Mouse (Mus musculus): Measurements from ENCODE around the gene Mblac1. TPM values are rescaled to one million over a fixed set of nuclear protein-coding genes. Genes with fewer than 3 reads are reported as not detected.

Mblac1 gene
- total and polyA plus RNA-seq, 3 experiments: 0.17 to 1.4 (median 0.41) TPM

- Histone ChIP-seq H3K27me3 (replicated peaks) (no peaks in the 10 kb centered on the region), H3K36me3 (replicated peaks in 1 of 2; ENCODE audit: control insufficient read depth in 1 of 2, insufficient read depth in 1 of 2, low read length in 1 of 2) (no peaks in the 10 kb centered on the region), H3K4me2 (ENCODE audit: insufficient read depth, low read depth, poor library complexity, severe bottlenecking) (no peak overlapping the region), H3K9ac (ENCODE audit: insufficient read depth, low read depth) (no peak overlapping the region), H3K9me3 (replicated peaks; ENCODE audit: low read length) (peaks cover 5% of the 10 kb centered on the region), H3K27ac (ENCODE audit: insufficient read depth, low read depth) (no peak overlapping the region), H3K4me3 (replicated peaks in 1 of 3; ENCODE audit: low read depth in 2 of 3, low read length in 2 of 3, poor library complexity in 1 of 3) (no peak overlapping the region), H3K79me2 (replicated peaks; ENCODE audit: control insufficient read depth, extremely low read depth, insufficient read depth, poor library complexity, severe bottlenecking) (no peaks in the 10 kb centered on the region), H3K4me1 (ENCODE audit: control insufficient read depth in 1 of 2, insufficient read depth in 2 of 2) (peaks cover 0 to 7% of the 10 kb centered on the region in 2 experiments; a peak in 2 of 4 replicates)
- in situ Hi-C loops (cut with MboI; ENCODE audit: low pct_ligation_motif_present, low pct_unique_long_range_greater_than_20kb, low sequenced_read_pairs) (no loop called here), dilution Hi-C loops (cut with MboI; ENCODE audit: extremely low pct_ligation_motif_present, extremely low pct_unique_long_range_greater_than_20kb, low sequenced_read_pairs) (no loop called here)
- TF ChIP-seq SMC3 (IDR thresholded peaks at IDR 0.05; ENCODE audit: low read depth, low read length) (no peak), HCFC1 (IDR thresholded peaks at IDR 0.05; ENCODE audit: low read depth, low read length) (no peak), GABPA (IDR thresholded peaks at IDR 0.05; ENCODE audit: insufficient replicate concordance, low read depth, low read length) (no peak), MAFK (IDR thresholded peaks at IDR 0.05; ENCODE audit: insufficient replicate concordance, low read length) (no peak), MAZ (IDR thresholded peaks at IDR 0.05; ENCODE audit: low read depth, low read length) (no peak), TCF12 (IDR thresholded peaks at IDR 0.05; ENCODE audit: low read depth, low read length) (no peak), ETS1 (conservative IDR thresholded peaks at IDR 0.05; ENCODE audit: low read depth, low read length) (no peak), RCOR1 (conservative IDR thresholded peaks at IDR 0.05; ENCODE audit: low read depth, low read length) (no peak), MAX (IDR thresholded peaks at IDR 0.05; ENCODE audit: low read length) (no peak), NELFE (IDR thresholded peaks at IDR 0.05; ENCODE audit: low read depth, low read length) (no peak), CHD2 (IDR thresholded peaks at IDR 0.05; ENCODE audit: low read length) (no peak), RAD21 (IDR thresholded peaks at IDR 0.05; ENCODE audit: low read depth, low read length) (no peak)
- no peak for DNase-seq (ENCODE audit: extremely low read depth)
These were observed 25.8 kb downstream of the Mblac1 start for GRCm38 (mm10) chr5:138219864-138220263.

- H3K4me3 ChIP-seq (replicated peaks in 1 of 3; ENCODE audit: low read depth in 2 of 3, low read length in 2 of 3, poor library complexity in 1 of 3): no peak overlapping the region
- dilution Hi-C loops (cut with MboI; ENCODE audit: extremely low pct_ligation_motif_present, extremely low pct_unique_long_range_greater_than_20kb, low sequenced_read_pairs): no loop called here
- H3K9ac ChIP-seq (ENCODE audit: insufficient read depth, low read depth): no peak overlapping the region
- peaks cover 0 to 7% of the 10 kb centered on the region in 2 experiments; a peak in 2 of 4 replicates for H3K4me1 ChIP-seq (ENCODE audit: control insufficient read depth in 1 of 2, insufficient read depth in 2 of 2)
- no peak overlapping the region for H3K27ac ChIP-seq (ENCODE audit: insufficient read depth, low read depth)
- peaks cover 3% of the 10 kb centered on the region for H3K9me3 ChIP-seq (replicated peaks; ENCODE audit: low read length)
- peak; percentile 70 for DNase-seq (ENCODE audit: extremely low read depth)
- H3K79me2 ChIP-seq (replicated peaks; ENCODE audit: control insufficient read depth, extremely low read depth, insufficient read depth, poor library complexity, severe bottlenecking): no peaks in the 10 kb centered on the region
- H3K27me3 ChIP-seq (replicated peaks): no peaks in the 10 kb centered on the region
- peak; percentile 85 for TF ChIP-seq RAD21 (IDR thresholded peaks at IDR 0.05; ENCODE audit: low read depth, low read length)
- TF ChIP-seq MAX (IDR thresholded peaks at IDR 0.05; ENCODE audit: low read length): no peak
- TF ChIP-seq IRF4 (IDR thresholded peaks at IDR 0.05; ENCODE audit: low read depth, low read length): peak; percentile 63
- peak; percentile 64 to 87 for TF ChIP-seq CTCF (conservative IDR thresholded peaks at IDR 0.05 in 1 of 2, IDR thresholded peaks at IDR 0.05 in 1 of 2; ENCODE audit: low read depth in 2 of 2, low read length in 2 of 2)
- TF ChIP-seq SMC3 (IDR thresholded peaks at IDR 0.05; ENCODE audit: low read depth, low read length): peak; percentile 65
- no peak for TF ChIP-seq MEF2A (IDR thresholded peaks at IDR 0.05; ENCODE audit: borderline replicate concordance, low read depth, low read length)
- no peak for TF ChIP-seq KAT2A (IDR thresholded peaks at IDR 0.05; ENCODE audit: insufficient replicate concordance, low read length)
- in situ Hi-C loops (cut with MboI; ENCODE audit: low pct_ligation_motif_present, low pct_unique_long_range_greater_than_20kb, low sequenced_read_pairs): no loop called here
- no peaks in the 10 kb centered on the region for H3K36me3 ChIP-seq (replicated peaks in 1 of 2; ENCODE audit: control insufficient read depth in 1 of 2, insufficient read depth in 1 of 2, low read length in 1 of 2)
- no peak overlapping the region for H3K4me2 ChIP-seq (ENCODE audit: insufficient read depth, low read depth, poor library complexity, severe bottlenecking)
These were observed 28.0 kb downstream of the Mblac1 start for GRCm38 (mm10) chr5:138222111-138222510.
